Mouse (Mus musculus): ENCODE measurements around the gene Olfr521.
A peak's percentile ranks its signal among the peaks of the same experiment; 100 is the strongest.
"Not testable (repeated sequence)": the region's sequence is repeated elsewhere in the genome, so short reads cannot be mapped to it uniquely, and the experiment has no call there.

The Olfr521 gene

DNA sequence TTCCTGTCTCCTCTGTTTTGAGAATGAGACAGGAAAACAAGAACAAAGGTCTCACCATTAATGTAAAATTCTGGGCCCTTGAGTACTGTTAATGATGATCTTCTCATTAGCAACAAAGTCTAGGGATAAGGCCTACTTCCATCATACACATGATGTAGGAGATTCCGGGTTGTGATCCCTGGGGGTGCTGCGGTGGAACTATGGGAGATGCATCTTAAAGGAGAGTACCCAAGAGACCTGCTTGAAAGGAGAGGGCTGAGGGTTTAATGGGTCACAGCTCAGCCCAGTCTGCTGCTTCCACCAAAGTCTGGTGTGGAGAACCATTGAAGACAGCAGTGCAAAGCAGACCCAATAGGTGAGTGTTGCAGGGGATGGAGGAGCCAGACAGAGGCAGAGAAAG is at the start of gene Olfr521:
Gene Olfr521, plus strand, starts transcription at position 301 of the 400 bp plus-strand sequence.
- DNase-seq (ENCODE audit: low spot score in 2 of 2), result no peak

- no peak for DNase-seq (ENCODE audit: low spot score in 2 of 2)
Measured at GRCm38 (mm10) chr7:99716536-99716935, 46.8 kb upstream of the Olfr521 start.

GRCm38 (mm10) chr7:99729973-99730372 is 33.3 kb upstream of the Olfr521 start, which contains the start of gene Olfr520:
Olfr520 (plus strand) TSS chr7:99730273.
- no peak for DNase-seq (ENCODE audit: low spot score in 2 of 2)

GRCm38 (mm10) chr7:99734612-99735011 is 28.7 kb upstream of the Olfr521 start:
- DNase-seq (ENCODE audit: low spot score in 2 of 2), result no peak

GRCm38 (mm10) chr7:99735491-99735890 is 27.8 kb upstream of the Olfr521 start:
- DNase-seq (ENCODE audit: low spot score in 2 of 2), result not testable (repeated sequence)

DNA sequence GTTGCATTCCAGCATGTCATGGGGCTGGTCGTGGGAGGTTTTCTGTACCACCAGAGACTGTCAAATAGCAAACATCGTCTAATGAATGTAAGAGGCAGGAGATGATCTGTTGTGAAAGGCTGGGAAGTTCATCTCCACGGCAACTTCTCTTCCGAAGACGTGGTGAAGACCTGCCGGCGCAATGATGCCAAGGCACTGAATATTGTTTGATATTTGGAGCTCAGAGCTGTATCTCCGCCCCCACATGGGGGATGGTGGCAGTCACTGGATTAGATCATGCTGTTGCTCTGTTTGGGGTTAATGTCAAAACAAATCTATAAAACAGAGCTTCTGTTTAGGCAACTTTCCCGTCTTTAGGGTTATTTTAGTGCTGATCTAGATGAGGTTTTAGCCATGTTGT is 24.0 kb upstream of the Olfr521 start:
- peak; percentile 13 to 14 for DNase-seq (ENCODE audit: low spot score in 2 of 2)

GRCm38 (mm10) chr7:99781385-99781784 is 18.1 kb downstream of the Olfr521 start:
- peak in 1 of 2 experiments; percentile 11 for DNase-seq (ENCODE audit: low spot score in 2 of 2)

GRCm38 (mm10) chr7:99781916-99782315 is 18.6 kb downstream of the Olfr521 start:
- no peak for DNase-seq (ENCODE audit: low spot score in 2 of 2)

DNA sequence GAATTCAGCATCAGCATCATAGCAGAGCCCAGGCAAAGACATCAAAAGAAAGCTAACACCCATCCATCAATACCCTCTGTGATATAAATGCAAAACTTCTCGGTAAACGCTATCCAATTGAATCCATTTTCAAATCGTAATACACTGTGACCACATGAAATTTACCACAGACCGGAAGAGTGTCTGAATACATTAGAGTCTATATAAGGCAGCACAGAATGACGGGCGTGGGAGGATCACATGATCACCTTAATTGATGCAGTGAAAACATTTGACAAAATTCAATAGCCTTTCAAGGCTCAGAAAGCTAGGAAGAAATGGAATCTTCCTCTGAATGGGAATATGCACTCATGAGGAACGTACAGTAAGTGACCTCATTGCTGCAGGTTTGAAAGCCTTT is 20.1 kb downstream of the Olfr521 start:
- DNase-seq (ENCODE audit: low spot score in 2 of 2), result peak in 1 of 2 experiments; percentile 22

DNA sequence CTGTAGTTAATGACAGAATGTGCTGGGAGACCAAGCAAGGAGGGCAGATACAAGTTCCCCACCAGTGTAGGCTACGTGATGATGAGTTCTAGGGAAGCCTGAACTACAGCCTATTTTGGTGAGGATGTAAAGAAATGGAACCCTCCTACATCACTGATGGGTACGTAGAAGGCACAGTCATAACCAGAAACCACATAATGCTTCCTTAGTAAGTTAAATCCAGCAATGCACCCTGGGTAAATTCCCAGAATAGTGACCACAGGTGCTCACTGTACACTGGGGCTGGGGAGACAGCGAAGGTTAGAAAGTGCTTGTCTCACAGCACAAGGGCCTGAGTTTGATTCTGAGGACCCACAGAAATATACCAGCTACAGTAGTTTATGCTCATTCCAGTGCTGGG is 22.2 kb downstream of the Olfr521 start:
- DNase-seq (ENCODE audit: low spot score in 2 of 2), result no peak

GRCm38 (mm10) chr7:99786774-99787173 is 23.5 kb downstream of the Olfr521 start:
- DNase-seq (ENCODE audit: low spot score in 2 of 2), result no peak

DNA sequence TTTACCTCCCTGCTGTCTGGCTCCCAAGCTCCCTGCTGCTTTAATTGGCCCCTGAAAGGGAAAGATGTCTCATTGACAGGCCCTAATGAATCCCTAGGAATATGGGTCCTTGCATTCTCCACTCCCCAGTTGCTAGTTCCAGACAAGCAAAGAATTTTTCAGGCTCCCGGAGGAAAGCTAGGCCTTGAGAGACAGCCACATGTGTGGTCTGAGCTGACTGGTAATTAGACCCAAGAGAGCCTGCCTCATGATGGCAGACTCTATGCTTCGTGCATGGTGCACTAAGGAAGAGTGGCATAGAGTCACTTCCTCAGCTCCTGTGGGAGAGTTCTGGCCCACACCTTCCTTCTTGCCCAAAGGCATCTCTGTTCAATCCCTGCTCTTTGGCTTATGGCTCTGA is 24.6 kb downstream of the Olfr521 start:
- DNase-seq (ENCODE audit: low spot score in 2 of 2), result no peak

- no peak for DNase-seq (ENCODE audit: low spot score in 2 of 2)
Measured at GRCm38 (mm10) chr7:99788563-99788962, 25.3 kb downstream of the Olfr521 start.

- no peak for DNase-seq (ENCODE audit: low spot score in 2 of 2)
Measured at GRCm38 (mm10) chr7:99790816-99791215, 27.5 kb downstream of the Olfr521 start.

- no peak for DNase-seq (ENCODE audit: low spot score in 2 of 2)
Measured at GRCm38 (mm10) chr7:99794096-99794495, 30.8 kb downstream of the Olfr521 start.

- DNase-seq (ENCODE audit: low spot score in 2 of 2), result peak in 1 of 2 experiments; percentile 25
Measured at GRCm38 (mm10) chr7:99795192-99795981, 32.1 kb downstream of the Olfr521 start.

DNA sequence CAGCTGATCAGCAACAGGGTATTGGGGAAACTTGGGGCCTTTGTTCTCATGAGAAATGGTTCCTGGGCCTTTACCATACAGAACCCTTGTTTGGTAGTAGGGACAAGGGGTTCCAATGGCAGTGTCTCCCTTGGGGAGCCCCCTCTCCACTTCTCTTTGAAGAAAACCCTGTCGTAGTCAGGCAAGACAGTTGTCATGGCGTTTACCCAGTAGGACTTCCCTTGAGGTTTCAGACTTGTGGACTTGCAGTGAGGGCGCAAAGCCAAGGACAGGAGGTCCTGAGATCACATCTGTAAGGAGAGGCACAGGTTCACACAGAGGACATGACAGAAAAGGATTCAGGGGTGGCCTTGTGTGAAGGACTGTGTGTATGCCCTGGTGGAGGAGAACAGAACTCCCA is 33.2 kb downstream of the Olfr521 start:
- no peak for DNase-seq (ENCODE audit: low spot score in 2 of 2)

DNA sequence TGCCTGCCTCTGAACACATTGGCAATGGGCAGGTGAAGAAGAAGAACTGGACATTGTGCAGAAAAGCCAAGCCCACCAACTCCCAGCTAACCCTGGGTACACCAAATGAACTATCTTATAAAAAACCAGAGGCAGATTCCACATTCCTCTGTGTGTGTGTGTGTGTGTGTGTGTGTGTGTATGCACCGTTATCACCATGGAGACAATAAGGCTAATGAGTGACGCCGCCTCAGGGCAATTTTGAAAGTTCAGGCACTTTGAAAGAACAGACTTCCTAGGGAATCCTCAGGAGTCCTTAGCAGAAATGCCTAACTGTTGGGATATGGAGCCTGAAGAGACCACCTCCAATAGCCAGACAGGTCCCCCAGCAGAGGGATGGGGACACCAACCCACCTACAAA is 34.0 kb downstream of the Olfr521 start:
- no peak for DNase-seq (ENCODE audit: low spot score in 2 of 2)

GRCm38 (mm10) chr7:99797911-99798647 is 34.8 kb downstream of the Olfr521 start:
- DNase-seq (ENCODE audit: low spot score in 2 of 2), result peak; percentile 51 to 83

GRCm38 (mm10) chr7:99799118-99799517 is 35.8 kb downstream of the Olfr521 start:
- DNase-seq (ENCODE audit: low spot score in 2 of 2), result no peak

GRCm38 (mm10) chr7:99803535-99803934 is 40.2 kb downstream of the Olfr521 start:
- no peak for DNase-seq (ENCODE audit: low spot score in 2 of 2)

DNA sequence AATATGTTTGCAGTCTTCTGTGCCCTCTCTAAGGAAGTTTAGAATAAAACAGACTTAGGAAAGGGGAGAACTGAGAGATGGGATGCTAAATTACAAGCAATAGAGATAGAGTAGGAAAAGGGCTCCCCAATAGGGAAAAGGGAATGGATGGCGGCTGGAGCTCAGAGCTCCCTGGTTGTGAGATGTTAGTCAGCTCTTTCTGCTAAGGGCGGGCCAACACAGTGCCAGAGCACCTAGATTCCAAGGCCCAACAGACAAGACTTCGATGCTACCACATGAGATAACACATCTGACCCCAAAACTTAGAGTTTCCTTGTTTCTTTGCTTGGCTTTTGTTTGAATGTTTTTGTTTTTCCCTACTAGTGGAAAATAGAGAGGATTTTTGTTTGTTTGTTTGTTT is 40.7 kb downstream of the Olfr521 start:
- DNase-seq (ENCODE audit: low spot score in 2 of 2), result not testable (repeated sequence)

DNA sequence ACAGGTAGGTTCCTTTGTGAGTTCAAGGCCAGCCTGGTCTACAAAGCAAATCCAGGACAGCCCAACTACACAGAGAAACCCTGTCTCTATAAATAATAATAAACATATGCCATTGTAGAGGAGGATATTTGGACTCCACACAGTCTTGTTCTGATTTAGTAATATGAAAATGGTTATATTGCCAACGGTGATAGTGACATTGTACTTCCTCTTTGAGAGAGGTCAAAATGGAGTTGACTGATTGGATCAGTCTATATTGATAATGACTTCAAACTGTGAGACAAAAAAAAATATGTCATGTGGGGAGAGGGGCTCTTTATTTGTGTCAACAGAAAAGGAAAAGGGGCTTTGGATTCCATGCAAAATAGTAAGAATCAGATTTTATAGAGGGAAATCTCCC is 42.0 kb downstream of the Olfr521 start:
- DNase-seq (ENCODE audit: low spot score in 2 of 2), result no peak

Measured in frontal cortex, postnatal 36 days (tissue).